Mouse (Mus musculus): ENCODE measurements around the gene Atp2b1. TPM values are rescaled to one million over a fixed set of nuclear protein-coding genes. Genes with fewer than 3 reads are reported as not detected.

Atp2b1 gene
- polyA plus RNA-seq, 1 experiment: 12.5 TPM

DNA sequence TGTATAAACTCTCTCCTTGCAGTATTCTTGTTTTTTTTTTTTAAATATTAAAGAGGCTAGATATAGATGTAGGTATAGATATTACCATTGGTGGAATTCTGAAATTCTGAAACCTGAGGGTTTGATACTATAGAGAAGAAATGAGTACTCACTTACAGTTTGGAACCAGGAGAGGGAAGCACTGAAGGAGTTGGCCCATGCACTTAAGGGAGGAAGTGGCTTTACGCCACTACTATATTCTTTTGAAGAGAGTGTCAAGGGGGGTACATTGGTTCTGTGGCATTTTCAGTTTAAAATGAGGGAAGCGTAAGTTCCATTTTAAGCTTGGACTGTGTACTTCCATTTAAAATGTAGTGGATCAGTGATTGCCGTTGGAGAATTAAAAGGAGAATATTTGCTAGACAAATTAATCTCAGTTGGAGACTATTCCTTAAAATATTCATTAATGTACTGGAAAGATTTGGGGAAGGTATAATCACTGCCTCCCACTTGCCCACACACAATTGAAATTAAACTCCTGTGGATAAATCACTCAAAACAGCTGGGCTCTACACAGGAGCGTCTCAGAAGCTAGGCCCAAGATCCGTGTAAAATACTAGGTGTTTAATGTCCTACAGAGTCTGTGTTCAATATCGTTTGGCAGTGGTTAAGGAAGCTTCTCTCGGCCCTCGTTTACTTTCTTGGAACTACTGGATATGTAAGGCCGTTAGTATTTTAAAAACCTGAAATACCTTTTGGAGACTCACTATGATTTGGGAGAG is 32.0 kb downstream of the Atp2b1 start:
- Histone ChIP-seq H3K36me3 (ENCODE audit: control insufficient read depth, insufficient read depth, low read length) (no peaks in the 10 kb centered on the region), H3K27me3 (ENCODE audit: control insufficient read depth, insufficient read depth, low read length) (no peaks in the 10 kb centered on the region), H3K4me1 (replicated peaks; ENCODE audit: control insufficient read depth, insufficient read depth, low read length) (no peaks in the 10 kb centered on the region), H3K27ac (ENCODE audit: control insufficient read depth, insufficient read depth, low read length) (no peak overlapping the region), H3K4me3 (ENCODE audit: control insufficient read depth, insufficient read depth, low read length) (no peak overlapping the region)
- DNase-seq: no peak
- WGBS: 71% methylated on average over 9 of the region's 9 CpGs
- TF ChIP-seq CTCF (IDR thresholded peaks at IDR 0.05; ENCODE audit: borderline replicate concordance, control insufficient read depth, extremely low read depth, insufficient read depth, low read length, poor library complexity) (no peak), POLR2A (IDR thresholded peaks at IDR 0.05; ENCODE audit: control insufficient read depth, extremely low read depth, insufficient read depth, low read length, poor library complexity) (no peak)

DNA sequence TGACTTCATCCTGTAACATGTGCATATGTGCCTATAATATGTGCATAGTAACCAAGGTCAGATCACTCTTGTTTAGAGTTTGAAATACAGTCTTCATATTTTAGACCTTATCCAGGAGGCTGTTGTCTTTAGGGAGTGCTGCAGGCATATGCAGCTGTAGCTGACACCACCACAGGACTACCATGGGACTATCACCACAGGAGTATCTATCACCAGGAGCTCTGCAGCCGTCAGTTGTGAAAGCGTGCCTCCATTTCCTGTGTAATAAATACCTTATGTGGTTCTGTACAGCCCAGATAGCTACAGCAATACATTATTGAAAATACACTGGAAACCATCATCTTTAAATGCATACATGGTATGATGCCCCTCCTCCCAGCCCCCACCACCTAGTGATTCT is 33.0 kb downstream of the Atp2b1 start:
- 58% methylated on average over 2 of the region's 2 CpGs for WGBS
- H3K4me3 ChIP-seq (ENCODE audit: control insufficient read depth, insufficient read depth, low read length): no peak overlapping the region
- TF ChIP-seq CTCF (IDR thresholded peaks at IDR 0.05; ENCODE audit: borderline replicate concordance, control insufficient read depth, extremely low read depth, insufficient read depth, low read length, poor library complexity): no peak
- TF ChIP-seq POLR2A (IDR thresholded peaks at IDR 0.05; ENCODE audit: control insufficient read depth, extremely low read depth, insufficient read depth, low read length, poor library complexity): no peak
- no peak overlapping the region for H3K27ac ChIP-seq (ENCODE audit: control insufficient read depth, insufficient read depth, low read length)
- H3K36me3 ChIP-seq (ENCODE audit: control insufficient read depth, insufficient read depth, low read length): no peaks in the 10 kb centered on the region
- no peaks in the 10 kb centered on the region for H3K4me1 ChIP-seq (replicated peaks; ENCODE audit: control insufficient read depth, insufficient read depth, low read length)
- no peak for DNase-seq
- no peaks in the 10 kb centered on the region for H3K27me3 ChIP-seq (ENCODE audit: control insufficient read depth, insufficient read depth, low read length)

DNA sequence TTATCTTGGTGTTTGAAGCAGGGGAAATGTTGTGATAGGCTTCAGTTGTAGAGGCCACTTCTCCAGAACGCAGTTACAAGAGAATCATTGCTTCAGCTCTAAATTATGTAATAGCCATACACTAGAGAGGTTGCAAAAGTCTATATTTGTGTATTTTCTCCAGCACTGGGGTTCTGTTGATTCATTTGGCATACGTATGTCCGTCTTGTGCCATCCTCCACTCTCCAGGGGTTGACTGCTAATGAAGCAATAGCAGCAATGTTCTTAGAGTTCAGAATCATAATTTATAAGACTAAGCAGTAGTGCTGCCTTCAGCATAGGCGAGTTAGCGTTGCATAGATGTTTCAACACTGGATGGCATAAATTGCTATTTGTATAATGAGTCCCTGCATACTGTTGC is 33.9 kb downstream of the Atp2b1 start:
- 95% methylated on average over 5 of the region's 5 CpGs for WGBS
- Histone ChIP-seq H3K4me3 (ENCODE audit: control insufficient read depth, insufficient read depth, low read length) (no peak overlapping the region), H3K36me3 (ENCODE audit: control insufficient read depth, insufficient read depth, low read length) (no peaks in the 10 kb centered on the region), H3K27me3 (ENCODE audit: control insufficient read depth, insufficient read depth, low read length) (no peaks in the 10 kb centered on the region), H3K4me1 (replicated peaks; ENCODE audit: control insufficient read depth, insufficient read depth, low read length) (no peaks in the 10 kb centered on the region), H3K27ac (ENCODE audit: control insufficient read depth, insufficient read depth, low read length) (no peak overlapping the region)
- no peak for TF ChIP-seq CTCF (IDR thresholded peaks at IDR 0.05; ENCODE audit: borderline replicate concordance, control insufficient read depth, extremely low read depth, insufficient read depth, low read length, poor library complexity)
- TF ChIP-seq POLR2A (IDR thresholded peaks at IDR 0.05; ENCODE audit: control insufficient read depth, extremely low read depth, insufficient read depth, low read length, poor library complexity): no peak
- no peak for DNase-seq

- H3K4me1 ChIP-seq (replicated peaks; ENCODE audit: control insufficient read depth, insufficient read depth, low read length): no peaks in the 10 kb centered on the region
- TF ChIP-seq CTCF (IDR thresholded peaks at IDR 0.05; ENCODE audit: borderline replicate concordance, control insufficient read depth, extremely low read depth, insufficient read depth, low read length, poor library complexity) (no peak), POLR2A (IDR thresholded peaks at IDR 0.05; ENCODE audit: control insufficient read depth, extremely low read depth, insufficient read depth, low read length, poor library complexity) (no peak)
- 57% methylated on average over 1 of the region's 1 CpGs for WGBS
Observed at GRCm38 (mm10) chr10:98949750-98950149, 35.5 kb downstream of the Atp2b1 start.

GRCm38 (mm10) chr10:98951286-98952270 is 37.4 kb downstream of the Atp2b1 start:
- no peaks in the 10 kb centered on the region for H3K4me1 ChIP-seq (replicated peaks; ENCODE audit: control insufficient read depth, insufficient read depth, low read length)
- 83% methylated on average over 17 of the region's 17 CpGs for WGBS
- no peak overlapping the region for H3K4me3 ChIP-seq (ENCODE audit: control insufficient read depth, insufficient read depth, low read length)
- no peaks in the 10 kb centered on the region for H3K36me3 ChIP-seq (ENCODE audit: control insufficient read depth, insufficient read depth, low read length)
- no peaks in the 10 kb centered on the region for H3K27me3 ChIP-seq (ENCODE audit: control insufficient read depth, insufficient read depth, low read length)
- TF ChIP-seq POLR2A (IDR thresholded peaks at IDR 0.05; ENCODE audit: control insufficient read depth, extremely low read depth, insufficient read depth, low read length, poor library complexity) (no peak), CTCF (IDR thresholded peaks at IDR 0.05; ENCODE audit: borderline replicate concordance, control insufficient read depth, extremely low read depth, insufficient read depth, low read length, poor library complexity) (no peak)
- no peak overlapping the region for H3K27ac ChIP-seq (ENCODE audit: control insufficient read depth, insufficient read depth, low read length)
- DNase-seq: no peak

More at GRCm38 (mm10) chr10:98949750-98950149, 35.5 kb downstream of the Atp2b1 start:
- no peak overlapping the region for H3K4me3 ChIP-seq (ENCODE audit: control insufficient read depth, insufficient read depth, low read length)
- no peak for DNase-seq
- no peak overlapping the region for H3K27ac ChIP-seq (ENCODE audit: control insufficient read depth, insufficient read depth, low read length)
- no peaks in the 10 kb centered on the region for H3K27me3 ChIP-seq (ENCODE audit: control insufficient read depth, insufficient read depth, low read length)
- H3K36me3 ChIP-seq (ENCODE audit: control insufficient read depth, insufficient read depth, low read length): no peaks in the 10 kb centered on the region

GRCm38 (mm10) chr10:98954230-98954993 is 40.2 kb downstream of the Atp2b1 start:
- H3K36me3 ChIP-seq (ENCODE audit: control insufficient read depth, insufficient read depth, low read length): no peaks in the 10 kb centered on the region
- H3K4me3 ChIP-seq (ENCODE audit: control insufficient read depth, insufficient read depth, low read length): no peak overlapping the region
- H3K4me1 ChIP-seq (replicated peaks; ENCODE audit: control insufficient read depth, insufficient read depth, low read length): no peaks in the 10 kb centered on the region
- no peak for DNase-seq
- no peaks in the 10 kb centered on the region for H3K27me3 ChIP-seq (ENCODE audit: control insufficient read depth, insufficient read depth, low read length)
- 58% methylated on average over 12 of the region's 12 CpGs for WGBS
- TF ChIP-seq CTCF (IDR thresholded peaks at IDR 0.05; ENCODE audit: borderline replicate concordance, control insufficient read depth, extremely low read depth, insufficient read depth, low read length, poor library complexity) (no peak), POLR2A (IDR thresholded peaks at IDR 0.05; ENCODE audit: control insufficient read depth, extremely low read depth, insufficient read depth, low read length, poor library complexity) (no peak)
- no peak overlapping the region for H3K27ac ChIP-seq (ENCODE audit: control insufficient read depth, insufficient read depth, low read length)

Measured in thymus, adult 2 months (tissue).